Mouse (Mus musculus) frontal cortex, adult (tissue): Measurements from ENCODE around the gene Pou6f1.
"Not testable (repeated sequence)": the region's sequence is repeated elsewhere in the genome, so short reads cannot be mapped to it uniquely, and the experiment has no call there.

Experiments
- ATAC-seq: cut with Nextera tagmentation; 2 replicates; pipeline ENCODE4 v1.9.2; 2017; ENCODE audit warnings: mild to moderate bottlenecking, moderate library complexity, mixed read lengths; ENCODE audit not compliant: low TSS enrichment

Pou6f1 gene

DNA sequence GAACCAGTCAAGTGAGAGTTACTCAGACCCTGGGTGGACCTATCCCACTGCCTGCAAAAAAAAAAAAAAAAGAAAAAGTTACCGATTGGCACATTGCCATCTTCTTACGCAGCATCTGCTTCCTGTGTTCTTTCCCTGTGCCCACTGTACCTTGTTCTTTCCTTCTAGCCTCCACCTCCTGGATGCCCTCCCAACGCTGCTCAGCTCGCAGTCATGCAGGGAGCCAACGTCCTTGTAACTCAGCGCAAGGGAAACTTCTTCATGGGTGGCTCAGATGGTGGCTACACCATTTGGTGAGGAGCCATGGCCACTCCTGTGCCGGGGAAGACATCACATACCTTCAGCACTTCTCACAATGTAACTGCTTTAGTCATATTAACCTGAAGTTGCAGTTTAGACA lies 19.4 kb upstream of the Pou6f1 start:
- ATAC-seq, result no peak

DNA sequence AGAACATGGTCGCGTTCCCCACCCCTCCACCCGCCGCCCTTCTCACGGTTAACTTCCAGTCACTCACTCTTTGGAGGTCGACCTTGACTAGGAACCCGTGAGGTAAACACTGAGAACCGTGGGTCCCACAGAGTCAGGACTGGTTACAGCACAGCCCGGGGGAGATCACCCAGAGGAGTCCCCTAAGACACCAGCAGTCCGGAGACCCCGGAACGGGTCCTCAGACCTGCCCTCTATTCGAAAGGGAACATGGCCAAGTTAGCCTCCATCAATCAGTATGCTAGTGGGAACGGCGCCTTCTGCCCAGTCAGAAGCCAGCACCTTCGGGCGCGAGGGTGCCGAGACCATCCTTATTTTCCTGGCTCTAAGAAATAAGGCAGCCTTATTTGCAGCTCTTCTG lies 16.4 kb upstream of the Pou6f1 start:
- ATAC-seq, result peak; percentile 8; the same call in 1 of the 2 replicates

DNA sequence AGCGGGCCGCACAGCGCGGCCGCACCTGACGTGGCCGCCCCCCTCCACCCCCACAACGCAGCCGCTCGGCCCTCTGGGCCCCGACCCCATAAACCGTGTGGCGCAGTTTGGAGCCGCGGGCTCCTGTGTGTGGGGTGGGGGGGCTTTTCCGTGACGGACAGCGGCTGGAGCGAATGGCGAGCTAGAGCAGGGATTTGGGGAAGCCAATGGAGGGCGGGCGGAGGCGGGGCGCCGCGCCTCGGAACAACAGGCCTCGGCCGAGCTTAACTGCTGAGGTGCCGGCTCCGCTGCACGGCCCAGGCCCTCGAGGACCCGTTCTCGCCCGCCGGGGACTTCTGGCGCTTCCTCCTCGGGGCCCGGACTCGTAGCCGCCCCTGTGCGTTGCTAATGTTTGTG lies 16.0 kb upstream of the Pou6f1 start:
- peak; percentile 68 for ATAC-seq

DNA sequence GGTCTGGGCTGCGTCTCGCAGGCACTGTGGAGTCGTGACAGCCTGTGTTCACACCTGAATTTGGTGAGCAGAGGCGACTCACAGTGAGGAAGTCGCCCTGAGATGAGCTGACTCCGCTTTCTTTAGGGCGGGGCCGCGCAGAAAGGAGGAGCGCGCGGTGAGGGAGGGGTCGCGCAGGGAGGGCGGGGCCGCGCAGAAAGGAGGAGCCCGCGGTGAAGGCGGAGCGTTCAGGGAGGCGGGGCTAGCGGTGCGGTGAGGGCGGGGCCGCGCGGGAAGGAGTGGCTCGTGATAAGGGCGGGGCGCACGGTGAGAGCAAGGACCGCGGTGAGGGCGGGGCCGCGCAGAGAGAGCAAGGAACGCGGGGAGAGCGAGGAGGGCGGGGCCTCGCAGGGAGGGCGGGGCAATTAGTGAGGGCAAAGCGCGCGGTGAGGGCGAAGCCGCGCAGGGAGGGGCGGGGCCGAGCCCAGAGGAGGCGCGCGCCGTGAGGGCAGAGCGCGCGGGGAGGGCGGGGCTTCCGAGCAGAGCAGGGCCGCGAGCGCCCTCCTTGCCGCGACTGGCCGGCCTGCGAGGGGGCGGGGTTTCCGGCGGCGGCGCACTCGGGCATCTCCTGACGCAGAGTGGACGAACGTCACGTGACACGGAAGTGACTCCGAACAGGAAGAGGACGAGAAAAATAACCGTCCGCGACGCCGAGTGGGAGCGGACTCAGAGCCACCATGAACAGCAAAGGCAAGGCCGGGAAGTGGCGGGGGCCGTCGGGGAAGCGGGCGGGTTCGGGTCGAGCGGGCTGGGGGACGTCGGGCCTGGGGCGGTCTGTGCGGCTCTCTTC lies 15.4 kb upstream of the Pou6f1 start, which contains the start of gene Dazap2:
Gene Dazap2 (plus strand): TSS at position 354 of the 829 bp plus-strand sequence.
- peak; percentile 65 for ATAC-seq

DNA sequence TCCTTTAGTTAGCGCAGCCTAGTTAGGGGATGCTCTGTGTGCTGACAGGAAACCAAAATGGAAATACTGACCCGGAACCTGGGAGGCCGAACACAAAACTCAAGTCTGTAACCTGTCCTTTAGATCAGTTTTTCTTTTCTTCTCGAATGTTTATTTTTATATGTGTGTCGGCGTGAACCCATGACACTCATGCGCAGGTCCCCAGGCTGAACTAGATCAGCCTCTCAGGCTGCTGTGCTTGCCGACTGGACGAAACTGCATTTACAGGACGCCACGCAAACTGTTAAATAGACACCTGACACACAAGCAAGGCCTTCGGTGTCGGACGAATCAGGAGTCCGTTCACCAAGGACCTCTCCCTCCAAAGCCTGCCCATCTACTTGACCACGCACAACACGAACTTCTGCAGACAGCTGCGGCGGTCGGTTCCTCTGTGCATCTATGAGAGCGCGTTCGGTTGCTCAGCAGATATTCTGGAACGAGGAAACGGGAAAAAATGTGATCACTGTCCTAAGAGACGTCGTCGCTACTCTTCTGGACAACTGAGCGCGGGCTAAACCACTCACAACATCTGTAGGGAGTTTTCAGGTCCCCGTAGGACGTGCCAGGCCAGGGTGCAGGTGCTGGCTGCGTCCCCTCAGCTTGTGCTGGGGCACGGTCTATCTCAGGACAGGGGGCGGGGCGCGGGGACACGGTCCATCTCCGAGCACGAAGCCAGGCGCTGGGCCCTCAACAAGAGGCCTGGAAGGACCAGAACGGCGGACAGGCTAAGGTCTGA lies 14.6 kb upstream of the Pou6f1 start:
- peak; percentile 7; the same call in 1 of the 2 replicates for ATAC-seq

DNA sequence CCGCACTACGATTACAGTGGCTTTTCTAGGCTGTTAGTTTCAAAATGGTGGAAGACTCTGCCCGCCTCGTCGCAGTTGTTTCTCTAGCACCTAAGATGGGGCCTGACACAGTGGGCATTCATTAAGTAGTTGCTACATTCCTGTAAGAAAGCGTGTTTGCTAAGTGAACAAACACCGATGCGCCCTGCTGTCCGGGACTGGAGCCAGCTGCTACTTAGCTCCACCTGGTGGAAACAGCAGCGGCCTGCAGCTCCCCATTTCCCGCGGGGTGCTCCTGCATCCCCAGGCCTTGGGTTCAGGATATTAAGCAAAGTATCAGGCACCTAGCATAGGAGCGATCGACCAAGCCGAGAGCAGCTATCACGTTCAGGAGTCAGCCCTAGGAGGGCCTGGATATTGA lies 13.8 kb upstream of the Pou6f1 start:
- no peak for ATAC-seq

DNA sequence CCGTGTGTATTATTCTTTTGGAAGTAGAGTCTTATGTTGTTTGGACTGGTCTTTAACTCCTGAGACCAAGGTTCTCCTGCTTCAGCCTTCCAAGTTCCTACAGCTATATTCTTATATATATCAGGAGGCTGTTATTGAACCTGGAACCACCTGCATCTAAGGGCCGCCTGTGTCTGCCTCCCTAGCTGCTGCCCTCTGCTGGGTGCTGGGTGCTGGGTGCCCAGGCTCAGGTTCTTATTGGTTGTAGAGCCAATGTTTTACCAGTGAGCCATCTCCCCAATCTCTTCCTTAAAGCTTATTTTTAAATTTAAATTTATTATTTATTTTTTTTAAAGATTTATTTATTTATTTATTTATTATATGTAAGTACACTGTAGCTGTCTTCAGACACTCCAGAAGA lies 12.6 kb upstream of the Pou6f1 start:
- ATAC-seq, result no peak

DNA sequence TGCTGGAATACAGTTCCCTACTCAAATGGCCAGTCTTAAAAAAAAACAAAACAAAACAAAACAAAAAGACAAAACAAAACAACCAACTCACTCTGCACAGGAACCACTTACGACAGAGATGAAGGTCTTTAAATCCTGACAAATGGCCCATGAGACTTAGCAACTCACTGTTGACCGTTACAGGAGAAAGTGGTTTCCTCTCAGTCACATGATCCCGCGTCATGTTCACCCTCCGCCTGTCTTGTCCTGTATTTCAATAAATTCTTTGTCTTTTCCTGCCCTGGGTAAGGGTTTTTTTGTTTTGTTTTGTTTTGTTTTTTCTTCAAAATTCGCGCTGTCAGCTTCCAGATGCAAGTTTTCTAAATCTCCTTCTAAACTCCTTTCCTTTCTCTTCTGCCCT lies 12.2 kb upstream of the Pou6f1 start:
- ATAC-seq, result no peak

DNA sequence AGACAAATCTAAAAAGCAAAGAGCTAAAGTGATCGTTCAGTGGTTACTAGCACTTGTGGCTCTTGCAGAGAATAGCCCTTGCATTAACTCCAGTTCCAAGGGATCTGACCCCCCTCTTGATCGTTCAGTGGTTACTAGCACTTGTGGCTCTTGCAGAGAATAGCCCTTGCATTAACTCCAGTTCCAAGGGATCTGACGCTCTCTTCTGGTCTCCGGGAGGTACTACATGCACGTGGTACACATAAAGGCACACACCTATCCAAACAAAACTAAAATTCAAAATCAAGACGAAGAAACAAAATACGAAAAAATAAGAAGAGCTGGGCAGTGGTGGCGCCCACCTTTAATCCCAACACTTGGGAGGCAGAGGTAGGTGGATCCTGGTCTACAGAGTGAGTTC lies 6.9 kb upstream of the Pou6f1 start:
- not testable (repeated sequence) for ATAC-seq

DNA sequence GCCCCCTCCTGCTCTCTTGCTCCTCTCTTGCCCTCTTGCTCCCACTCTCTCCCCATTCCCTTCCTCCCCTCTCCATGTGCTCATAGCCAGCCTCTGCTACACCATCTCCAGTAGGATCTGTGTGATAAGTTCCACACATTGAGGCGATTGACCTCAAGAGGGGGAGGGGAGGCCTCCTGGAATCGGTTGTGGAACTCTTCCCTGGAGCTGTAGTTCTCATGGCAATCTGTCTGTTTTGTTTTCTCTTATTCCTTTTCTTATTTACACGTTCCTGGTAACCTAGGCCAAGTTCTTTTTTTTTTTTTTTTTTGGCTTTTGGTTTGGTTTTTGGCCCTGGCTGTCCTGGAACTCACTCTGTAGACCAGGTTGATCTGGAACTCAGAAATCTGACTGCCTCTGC lies 1.9 kb upstream of the Pou6f1 start:
- no peak for ATAC-seq

DNA sequence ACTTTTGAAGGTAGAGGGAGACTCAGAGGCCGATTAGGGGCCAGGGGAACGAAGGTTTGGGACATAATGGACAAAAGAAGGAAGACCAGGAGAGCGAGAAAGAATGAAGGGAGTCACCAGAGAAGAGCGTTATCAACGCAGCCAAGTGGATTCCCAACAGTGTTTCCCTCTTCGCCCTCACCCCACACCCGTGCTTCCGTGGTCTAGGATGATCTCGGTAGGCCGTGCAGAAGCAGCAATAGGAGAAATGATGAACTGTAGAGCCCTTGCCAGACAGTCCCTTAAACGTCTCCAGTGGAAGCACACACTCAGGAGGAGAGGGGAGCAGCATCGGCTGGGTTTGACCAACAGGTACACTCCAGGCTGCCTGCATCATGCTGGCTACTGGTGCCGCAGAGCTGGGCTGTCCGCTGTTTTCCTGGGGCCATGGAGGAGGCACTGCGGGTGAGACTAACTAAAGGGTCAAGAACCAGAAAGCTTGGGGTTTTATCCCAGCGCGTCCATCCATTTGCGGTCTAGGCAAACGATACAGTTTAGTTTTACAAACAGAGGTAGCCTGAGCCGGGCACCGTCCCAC lies 1.0 kb upstream of the Pou6f1 start:
- no peak for ATAC-seq

DNA sequence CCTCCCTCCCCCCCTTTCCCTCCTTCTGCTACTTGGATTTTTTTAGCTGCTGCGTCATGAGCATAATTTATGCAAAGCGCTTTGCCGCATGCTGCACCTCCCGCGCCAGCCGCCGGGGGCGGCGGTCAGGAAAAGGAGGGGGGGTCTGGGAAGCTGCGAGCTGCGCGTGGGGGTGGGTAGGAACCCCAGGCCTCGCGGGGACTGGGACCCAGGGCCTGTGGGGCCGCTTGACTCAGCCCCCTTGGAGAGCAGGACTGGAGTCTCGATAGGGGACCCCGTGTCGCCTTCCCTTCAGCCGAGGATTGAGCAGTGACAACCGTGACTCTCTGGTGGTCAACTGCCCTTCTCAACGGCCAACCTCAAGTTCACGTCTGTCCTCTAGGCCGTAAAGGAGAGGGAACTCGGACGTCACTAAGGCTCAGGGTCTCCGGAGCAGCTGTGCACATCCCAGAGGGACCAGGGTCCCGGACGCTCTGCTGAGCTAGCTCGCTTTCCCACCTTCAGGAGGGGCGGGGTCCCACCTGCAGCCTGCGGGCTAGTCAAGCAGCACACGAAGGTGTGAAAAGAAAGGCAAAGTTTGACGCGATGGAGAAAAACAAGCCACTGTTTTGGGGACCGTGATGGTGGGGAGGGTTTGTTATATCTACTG lies 387 bp upstream of the Pou6f1 start:
- peak; percentile 44 for ATAC-seq

DNA sequence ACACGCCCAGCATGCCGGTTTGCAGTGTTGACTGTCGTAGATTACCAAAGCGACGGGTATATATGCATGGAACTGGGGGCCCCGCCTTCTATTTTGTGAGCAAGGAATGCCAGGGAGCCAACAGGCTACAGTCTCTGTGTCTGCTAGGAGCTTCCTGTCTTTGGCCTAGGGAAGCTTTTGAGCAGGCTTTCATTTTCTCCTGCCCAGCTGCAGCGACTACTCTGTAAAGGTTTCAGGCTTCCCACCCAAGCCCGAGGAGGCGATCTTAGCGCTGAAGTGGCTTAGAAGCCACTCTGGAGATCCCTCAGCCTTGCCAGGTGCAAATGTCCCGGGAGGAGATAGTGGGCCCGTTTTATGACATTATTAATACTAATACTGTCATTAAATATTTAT lies 905 bp downstream of the Pou6f1 start:
- ATAC-seq, result peak; percentile 53; the same call in 1 of the 2 replicates

DNA sequence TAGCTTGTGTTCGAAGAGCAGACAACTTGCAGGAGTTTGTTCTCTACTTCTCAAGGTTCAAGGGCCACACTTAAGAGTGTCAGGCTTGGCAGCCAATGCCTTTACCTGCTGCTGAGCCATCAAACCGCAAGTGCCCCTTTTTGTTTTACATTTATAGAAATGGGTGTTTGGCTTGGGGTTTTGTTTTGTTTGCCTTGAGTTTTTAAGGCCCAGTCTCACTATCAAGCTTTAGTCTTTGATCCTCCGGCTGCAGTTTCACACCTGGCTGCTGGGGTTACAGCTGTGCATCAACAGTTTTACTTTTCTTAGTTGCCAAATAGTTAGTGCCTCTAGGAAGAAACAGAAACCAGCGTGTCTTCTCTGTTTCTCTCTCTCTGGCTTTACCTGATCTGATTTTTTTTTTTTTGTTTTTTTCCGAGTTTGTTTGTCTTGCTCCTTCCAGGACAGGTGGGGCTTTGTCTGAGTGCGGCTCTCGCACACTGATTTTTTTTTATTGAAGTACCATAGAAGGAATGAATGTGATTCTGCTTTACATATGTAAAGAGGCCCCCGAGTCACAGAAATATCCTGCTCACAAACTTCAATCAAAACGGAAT lies 1.4 kb downstream of the Pou6f1 start:
- ATAC-seq, result no peak

DNA sequence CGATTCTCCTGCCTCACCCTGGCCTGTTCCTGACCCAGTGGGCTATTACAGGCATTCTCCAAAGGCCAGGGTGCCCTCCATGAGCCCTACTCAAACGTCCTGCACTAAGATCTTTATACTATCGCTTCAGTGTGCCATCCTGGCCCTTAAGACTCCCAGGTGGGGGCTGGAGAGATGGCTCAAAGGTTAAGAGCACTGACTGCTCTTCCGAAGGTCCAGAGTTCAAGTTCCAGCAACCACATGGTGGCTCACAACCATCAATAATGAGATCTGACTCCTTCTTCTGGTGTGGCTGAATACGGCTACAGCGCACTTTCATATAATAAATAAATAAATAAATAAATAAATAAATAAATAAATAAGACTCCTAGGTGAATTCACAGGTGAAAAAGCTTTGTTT lies 7.0 kb downstream of the Pou6f1 start:
- ATAC-seq, result no peak

DNA sequence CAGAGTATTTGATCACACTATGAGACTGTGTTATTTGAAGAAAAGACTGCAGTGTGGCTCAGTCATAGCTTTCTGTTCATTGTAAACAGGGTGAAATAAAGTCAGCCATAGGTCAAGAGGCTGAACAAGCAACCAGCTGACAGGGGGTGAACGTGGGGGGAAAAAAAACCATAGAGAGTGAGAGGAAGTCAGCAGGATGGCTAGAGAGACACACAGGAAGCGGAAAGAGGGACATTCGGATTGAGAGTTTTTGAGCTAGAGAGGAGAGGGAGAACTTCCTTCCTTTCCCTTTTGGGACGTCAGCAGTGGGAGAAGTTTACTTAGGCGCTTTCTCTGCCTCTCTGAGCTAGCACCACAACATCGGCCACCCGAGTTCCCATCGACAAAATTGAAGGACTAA lies 9.3 kb downstream of the Pou6f1 start:
- ATAC-seq, result no peak

DNA sequence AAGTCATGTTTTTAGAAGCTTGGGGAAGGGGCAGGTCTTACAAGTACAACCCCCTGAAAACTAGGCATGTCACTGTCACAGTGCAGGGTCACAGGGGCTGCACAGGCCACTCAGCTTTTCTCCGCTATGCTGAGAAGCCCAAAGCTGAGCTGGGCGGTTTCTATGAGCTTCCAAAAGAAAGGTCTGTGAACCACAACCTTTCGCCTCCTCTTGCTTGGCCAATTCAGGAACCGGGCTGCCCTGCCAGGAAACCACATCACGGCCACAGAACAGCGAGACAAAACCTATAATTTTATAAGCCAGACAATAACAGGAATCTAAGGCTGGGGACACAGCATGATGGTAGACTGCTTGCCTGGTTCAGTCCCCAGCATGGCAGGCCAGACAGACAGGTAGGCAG lies 11.5 kb downstream of the Pou6f1 start:
- ATAC-seq, result no peak

DNA sequence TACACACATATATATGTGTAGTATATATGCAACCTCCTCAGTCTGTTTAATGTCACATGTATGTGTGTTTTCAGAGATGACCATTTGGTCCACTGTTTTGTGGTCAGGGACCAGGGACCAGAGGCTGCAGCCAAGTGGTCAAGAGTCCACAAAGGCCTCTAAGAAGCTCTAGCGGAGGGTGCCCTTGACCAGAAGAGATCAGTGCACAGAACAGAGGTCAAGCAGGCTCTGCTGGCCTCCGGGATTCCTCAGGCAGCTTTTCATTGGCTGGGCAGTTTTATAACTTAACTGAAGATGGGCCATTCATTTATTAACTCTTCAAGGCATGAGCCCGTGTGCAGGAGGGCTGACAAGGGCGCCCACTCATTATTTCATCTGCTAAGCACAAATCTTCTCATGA lies 12.6 kb downstream of the Pou6f1 start:
- no peak for ATAC-seq

DNA sequence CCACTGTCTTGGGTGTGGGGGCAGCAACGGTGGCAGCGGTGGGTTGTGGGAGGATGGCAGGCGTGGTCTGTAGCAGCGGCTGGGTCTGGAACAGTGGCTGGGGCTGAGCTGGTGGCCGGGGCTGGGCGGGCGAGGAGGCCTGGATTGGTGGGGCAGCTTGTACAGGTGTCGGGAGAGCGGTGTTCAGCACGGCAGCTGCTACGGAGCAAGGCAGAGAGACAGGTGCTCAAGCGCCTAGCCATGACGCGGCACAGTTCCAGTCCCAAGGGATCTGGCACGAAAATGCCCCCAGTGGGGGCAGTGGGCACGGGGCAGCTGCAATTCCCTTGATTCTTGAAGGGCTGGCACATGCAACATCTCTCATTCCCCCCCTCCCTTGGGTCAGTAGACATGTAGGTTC lies 13.9 kb downstream of the Pou6f1 start:
- no peak for ATAC-seq

DNA sequence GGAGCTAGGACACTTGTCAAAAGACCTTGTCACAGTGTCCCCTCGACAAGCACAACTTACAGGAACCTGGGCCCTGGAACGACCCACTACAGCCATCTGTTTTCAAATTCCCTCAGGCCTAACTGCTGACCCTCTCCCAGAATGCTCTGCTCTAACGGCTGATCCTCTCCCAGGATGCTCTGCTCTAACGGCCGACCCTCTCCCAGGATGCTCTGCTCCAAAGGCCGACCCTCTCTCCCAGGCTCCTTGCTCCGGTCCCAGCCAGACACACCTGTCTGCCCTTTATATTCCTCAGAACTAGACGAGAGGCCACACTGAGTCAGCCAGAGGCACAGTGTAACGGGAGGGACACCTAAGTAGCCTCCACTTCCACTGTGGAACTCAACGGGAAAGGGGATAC lies 19.7 kb downstream of the Pou6f1 start:
- no peak for ATAC-seq

DNA sequence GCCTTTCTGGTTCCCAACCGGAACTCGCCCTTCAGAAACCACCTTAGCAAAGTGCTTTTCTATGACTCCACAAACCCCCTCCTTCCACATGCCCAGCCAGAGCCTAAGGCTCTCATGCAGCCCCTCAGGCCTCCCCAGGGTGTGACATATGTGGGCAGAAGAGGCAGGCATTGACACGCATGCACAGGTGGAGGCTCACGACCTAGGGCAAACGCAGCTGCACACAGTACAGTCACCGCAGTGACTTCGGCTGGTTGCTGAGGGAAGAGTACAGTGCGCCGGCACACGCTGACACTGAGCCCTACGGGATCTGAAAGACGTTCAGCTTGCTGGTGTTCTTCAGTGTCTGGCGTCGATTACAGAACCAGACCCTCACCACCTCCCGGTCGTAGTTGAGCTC lies 21.8 kb downstream of the Pou6f1 start:
- no peak for ATAC-seq

DNA sequence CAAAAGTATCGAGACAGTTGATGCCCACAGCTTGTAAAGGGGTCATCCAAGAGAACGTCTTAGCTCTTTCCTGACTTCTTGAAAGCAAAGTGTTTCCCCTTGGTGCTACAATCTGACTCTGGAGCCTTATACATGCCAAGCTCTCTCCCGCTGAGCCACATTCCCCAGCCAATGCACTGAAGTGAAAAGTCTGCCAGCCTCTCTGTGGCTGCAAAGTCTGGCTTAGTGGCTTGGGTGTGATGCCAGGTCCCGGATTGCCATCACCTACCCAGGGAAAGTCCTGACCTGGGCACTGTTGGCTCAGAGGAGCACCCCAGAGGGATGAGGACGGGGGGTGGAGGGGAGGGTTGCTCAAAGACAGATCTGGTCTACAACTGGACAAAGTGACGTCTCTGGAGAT lies 23.0 kb downstream of the Pou6f1 start:
- no peak for ATAC-seq
